Mouse (Mus musculus) kidney, postnatal 25 days (tissue): ENCODE measurements around the gene Tmem183a.

Source experiments
- DNase-seq, 2 experiments: peaks; one replicate each; pipeline ENCODE4 v3.0.0; 2021; ENCODE audit warnings: mixed read lengths in 2 of 2

Gene Tmem183a

GRCm38 (mm10) chr1:134361857-134362212 lies at the start of gene Tmem183a:
Gene Tmem183a (minus strand): TSS chr1:134361979.
- DNase-seq, result peak; percentile 95 to 99

GRCm38 (mm10) chr1:134408080-134408479 lies 46.3 kb upstream of the Tmem183a start:
- peak; percentile 49 to 63 for DNase-seq

- no peak for DNase-seq
Observed at GRCm38 (mm10) chr1:134406414-134406771, 44.6 kb upstream of the Tmem183a start.

- DNase-seq, result peak; percentile 82 to 89
Observed at GRCm38 (mm10) chr1:134405509-134406413, 44.0 kb upstream of the Tmem183a start, which contains the start of gene Cyb5r1. Gene Cyb5r1 (plus strand): TSS chr1:134405559.

- DNase-seq, result peak in 1 of 2 experiments; percentile 16
Observed at GRCm38 (mm10) chr1:134399735-134400134, 38.0 kb upstream of the Tmem183a start.

- DNase-seq, result peak; percentile 25 to 54
Observed at GRCm38 (mm10) chr1:134398210-134398609, 36.4 kb upstream of the Tmem183a start.

GRCm38 (mm10) chr1:134393827-134394226 lies 32.0 kb upstream of the Tmem183a start:
- no peak for DNase-seq

GRCm38 (mm10) chr1:134385666-134386065 lies 23.9 kb upstream of the Tmem183a start, which contains the start of gene 4933406M09Rik:
Gene 4933406M09Rik (plus strand): TSS chr1:134385940.
- DNase-seq, result no peak

- DNase-seq, result no peak
Observed at GRCm38 (mm10) chr1:134385176-134385575, 23.4 kb upstream of the Tmem183a start.

- no peak for DNase-seq
Observed at GRCm38 (mm10) chr1:134384581-134384980, 22.8 kb upstream of the Tmem183a start.

GRCm38 (mm10) chr1:134381795-134382625 lies 20.2 kb upstream of the Tmem183a start:
- no peak for DNase-seq

GRCm38 (mm10) chr1:134381051-134381450 lies 19.3 kb upstream of the Tmem183a start:
- DNase-seq, result no peak

- no peak for DNase-seq
Observed at GRCm38 (mm10) chr1:134374124-134374523, 12.3 kb upstream of the Tmem183a start.

- peak; percentile 68 to 87 for DNase-seq
Observed at GRCm38 (mm10) chr1:134368777-134369337, 7.1 kb upstream of the Tmem183a start.

GRCm38 (mm10) chr1:134365491-134365890 lies 3.7 kb upstream of the Tmem183a start:
- DNase-seq, result no peak

- no peak for DNase-seq
Observed at GRCm38 (mm10) chr1:134363194-134363593, 1.4 kb upstream of the Tmem183a start.

GRCm38 (mm10) chr1:134361195-134361856 lies 453 bp downstream of the Tmem183a start:
- DNase-seq, result no peak

- no peak for DNase-seq
Observed at GRCm38 (mm10) chr1:134360656-134361055, 1.1 kb downstream of the Tmem183a start.

GRCm38 (mm10) chr1:134357461-134357860 lies 4.3 kb downstream of the Tmem183a start:
- DNase-seq, result no peak

- peak in 1 of 2 experiments; percentile 30 for DNase-seq
Observed at GRCm38 (mm10) chr1:134353326-134353725, 8.5 kb downstream of the Tmem183a start.

GRCm38 (mm10) chr1:134347791-134348190 lies 14.0 kb downstream of the Tmem183a start:
- no peak for DNase-seq

GRCm38 (mm10) chr1:134345075-134345474 lies 16.7 kb downstream of the Tmem183a start:
- no peak for DNase-seq
